Mouse (Mus musculus): Measurements from ENCODE around the gene Ip6k1. TPM values are rescaled to one million over a fixed set of nuclear protein-coding genes. Genes with fewer than 3 reads are reported as not detected.

The Ip6k1 gene
- polyA plus RNA-seq, 2 experiments = 13.3 to 30.9 TPM

DNA sequence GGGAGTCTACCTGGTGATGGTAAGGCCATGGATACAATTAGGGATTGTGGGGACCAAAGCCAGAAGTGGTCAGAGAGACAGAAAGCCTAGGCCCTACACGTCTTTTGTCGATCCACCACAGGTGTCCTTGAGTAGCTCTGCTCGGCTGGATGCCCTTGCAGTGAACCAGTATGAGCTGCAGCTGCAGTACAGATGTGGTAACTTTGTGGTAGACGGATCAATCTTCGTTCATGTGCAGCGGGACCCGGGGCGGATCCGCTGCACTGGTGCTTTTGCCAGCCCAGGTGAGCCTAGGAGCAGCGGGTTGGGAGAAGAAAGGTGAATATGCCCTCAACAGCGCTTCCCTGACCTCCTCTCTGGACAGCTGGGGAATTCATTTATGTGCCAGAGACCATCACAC, 9.3 kb upstream of the Ip6k1 start:
- H3K27ac ChIP-seq = no peak overlapping the region
- H3K36me3 ChIP-seq (replicated peaks; ENCODE audit: control insufficient read depth, insufficient read depth, low read depth) = no peaks in the 10 kb centered on the region
- H3K27me3 ChIP-seq (ENCODE audit: control insufficient read depth, insufficient read depth, low read length) = no peaks in the 10 kb centered on the region
- H3K4me1 ChIP-seq (replicated peaks; ENCODE audit: control insufficient read depth in 2 of 2, insufficient read depth in 2 of 2, low read length in 1 of 2) = peaks cover 0 to 3% of the 10 kb centered on the region in 2 experiments; a peak in 1 of 4 replicates
- 78% methylated on average over 11 of the region's 11 CpGs for WGBS (ENCODE audit: insufficient replicate concordance)
- no peak overlapping the region for H3K4me2 ChIP-seq (ENCODE audit: low read depth)
- H3K9ac ChIP-seq (replicated peaks) = no peak overlapping the region
- no peak for ATAC-seq (ENCODE audit: insufficient read depth)
- H3K9me3 ChIP-seq (ENCODE audit: control insufficient read depth, low read length) = no peaks in the 10 kb centered on the region
- DNase-seq (ENCODE audit: low read depth in 3 of 3, low spot score in 3 of 3) = no peak
- TF ChIP-seq CTCF (IDR thresholded peaks at IDR 0.05; ENCODE audit: low read depth) (no peak), EP300 (IDR thresholded peaks at IDR 0.05; ENCODE audit: low read depth) (no peak)
- H3K4me3 ChIP-seq (ENCODE audit: insufficient read depth in 1 of 2, low read depth in 2 of 2, low read length in 2 of 2) = no peak overlapping the region

DNA sequence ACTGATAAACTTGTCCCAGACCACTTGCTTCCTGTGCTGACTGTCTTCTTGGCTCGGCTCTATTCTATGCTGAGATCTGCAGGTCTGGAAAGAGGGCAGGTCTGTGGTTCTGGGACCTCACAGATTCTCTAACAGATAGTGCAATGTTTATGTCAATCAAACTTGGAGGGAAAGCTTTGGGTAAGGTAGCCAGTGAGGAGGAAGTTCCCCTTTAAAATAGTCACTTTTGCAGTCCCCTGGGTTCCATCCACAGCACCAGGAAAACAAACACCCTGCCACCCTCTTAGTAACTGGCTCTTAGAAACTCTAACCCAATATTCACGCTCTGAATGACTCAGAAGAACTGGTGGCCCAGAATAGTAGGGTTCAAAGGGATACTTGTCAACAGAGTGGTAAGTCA, 7.8 kb upstream of the Ip6k1 start:
- 14% methylated on average over 2 of the region's 2 CpGs for WGBS (ENCODE audit: insufficient replicate concordance)

DNA sequence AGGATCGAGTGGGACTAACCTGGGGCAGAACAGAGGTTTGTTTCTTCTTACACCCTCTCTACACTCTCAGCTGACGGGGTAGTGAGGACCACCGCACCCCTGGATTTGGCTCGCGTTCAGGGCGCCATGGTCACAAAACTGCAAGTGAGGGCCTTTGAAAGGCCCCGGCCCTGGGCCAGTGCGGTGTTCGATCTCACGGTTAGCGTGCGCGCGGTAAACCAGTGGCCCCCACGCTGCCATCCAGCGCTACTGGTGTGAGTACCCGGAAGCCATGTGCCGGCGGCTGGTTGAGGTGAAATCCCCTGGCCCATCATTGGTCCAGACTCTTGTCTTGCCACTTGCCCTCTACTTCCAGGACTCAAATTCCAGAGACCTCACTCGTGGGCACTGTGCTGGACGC, 6.8 kb upstream of the Ip6k1 start:
- H3K36me3 ChIP-seq (replicated peaks; ENCODE audit: control insufficient read depth, insufficient read depth, low read depth) = no peaks in the 10 kb centered on the region
- no peak overlapping the region for H3K4me3 ChIP-seq (ENCODE audit: insufficient read depth in 1 of 2, low read depth in 2 of 2, low read length in 2 of 2)
- no peak overlapping the region for H3K4me2 ChIP-seq (ENCODE audit: low read depth)
- no peak for ATAC-seq (ENCODE audit: insufficient read depth)
- H3K4me1 ChIP-seq (replicated peaks; ENCODE audit: control insufficient read depth in 2 of 2, insufficient read depth in 2 of 2, low read length in 1 of 2) = no peaks in the 10 kb centered on the region
- no peaks in the 10 kb centered on the region for H3K27me3 ChIP-seq (ENCODE audit: control insufficient read depth, insufficient read depth, low read length)
- H3K9ac ChIP-seq (replicated peaks) = no peak overlapping the region
- H3K27ac ChIP-seq = no peak overlapping the region
- H3K9me3 ChIP-seq (ENCODE audit: control insufficient read depth, low read length) = no peaks in the 10 kb centered on the region
- 87% methylated on average over 21 of the region's 21 CpGs for WGBS (ENCODE audit: insufficient replicate concordance)
- TF ChIP-seq CTCF (IDR thresholded peaks at IDR 0.05; ENCODE audit: low read depth) (no peak), EP300 (IDR thresholded peaks at IDR 0.05; ENCODE audit: low read depth) (no peak)
- no peak for DNase-seq (ENCODE audit: low read depth in 3 of 3, low spot score in 3 of 3)

More for the DNA sequence above, 7.8 kb upstream of the Ip6k1 start:
- DNase-seq (ENCODE audit: low read depth in 3 of 3, low spot score in 3 of 3) = no peak
- TF ChIP-seq CTCF (IDR thresholded peaks at IDR 0.05; ENCODE audit: low read depth) (no peak), EP300 (IDR thresholded peaks at IDR 0.05; ENCODE audit: low read depth) (no peak)
- Histone ChIP-seq H3K4me2 (ENCODE audit: low read depth) (no peak overlapping the region), H3K27ac (no peak overlapping the region), H3K4me3 (ENCODE audit: insufficient read depth in 1 of 2, low read depth in 2 of 2, low read length in 2 of 2) (no peak overlapping the region), H3K27me3 (ENCODE audit: control insufficient read depth, insufficient read depth, low read length) (no peaks in the 10 kb centered on the region), H3K36me3 (replicated peaks; ENCODE audit: control insufficient read depth, insufficient read depth, low read depth) (no peaks in the 10 kb centered on the region), H3K4me1 (replicated peaks; ENCODE audit: control insufficient read depth in 2 of 2, insufficient read depth in 2 of 2, low read length in 1 of 2) (peaks cover 0 to 3% of the 10 kb centered on the region in 2 experiments; a peak in 1 of 4 replicates), H3K9me3 (ENCODE audit: control insufficient read depth, low read length) (no peaks in the 10 kb centered on the region), H3K9ac (replicated peaks) (no peak overlapping the region)
- no peak for ATAC-seq (ENCODE audit: insufficient read depth)

DNA sequence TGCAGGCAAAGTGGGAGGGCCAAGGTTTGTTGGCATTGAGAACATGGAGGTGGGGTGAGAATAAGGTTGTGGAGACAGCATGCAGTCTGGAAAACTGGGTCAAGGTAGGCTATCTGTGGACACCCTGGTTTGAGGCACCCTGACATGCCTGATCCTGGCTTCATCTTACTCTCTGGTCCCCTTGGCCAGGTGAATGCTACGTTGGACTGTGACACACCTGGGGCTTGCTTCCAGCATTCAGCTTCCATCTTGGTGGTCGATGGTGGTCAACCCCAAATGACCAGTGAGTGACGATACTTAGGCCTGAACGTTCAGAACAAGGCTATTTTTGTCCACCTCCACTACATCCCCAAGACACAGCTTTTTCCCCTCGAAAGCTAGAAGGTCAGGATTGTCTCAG, 6.3 kb upstream of the Ip6k1 start, which contains the start of gene Gm20662:
Gm20662 (plus strand) TSS at position 301 of the 400 bp plus-strand sequence.
- TF ChIP-seq CTCF (IDR thresholded peaks at IDR 0.05; ENCODE audit: low read depth) (no peak), EP300 (IDR thresholded peaks at IDR 0.05; ENCODE audit: low read depth) (no peak)
- Histone ChIP-seq H3K27me3 (ENCODE audit: control insufficient read depth, insufficient read depth, low read length) (no peaks in the 10 kb centered on the region), H3K9ac (replicated peaks) (no peak within 1 kb of the TSS), H3K36me3 (replicated peaks; ENCODE audit: control insufficient read depth, insufficient read depth, low read depth) (no peaks in the 10 kb centered on the region), H3K4me1 (replicated peaks; ENCODE audit: control insufficient read depth in 2 of 2, insufficient read depth in 2 of 2, low read length in 1 of 2) (no peaks in the 10 kb centered on the region), H3K9me3 (ENCODE audit: control insufficient read depth, low read length) (no peaks in the 10 kb centered on the region), H3K4me3 (ENCODE audit: insufficient read depth in 1 of 2, low read depth in 2 of 2, low read length in 2 of 2) (no peak within 1 kb of the TSS), H3K4me2 (ENCODE audit: low read depth) (no peak within 1 kb of the TSS), H3K27ac (no peak within 1 kb of the TSS)
- DNase-seq (ENCODE audit: low read depth in 3 of 3, low spot score in 3 of 3) (no peak), ATAC-seq (ENCODE audit: insufficient read depth) (no peak)
- 69% methylated on average over 5 of the region's 5 CpGs for WGBS (ENCODE audit: insufficient replicate concordance)

DNA sequence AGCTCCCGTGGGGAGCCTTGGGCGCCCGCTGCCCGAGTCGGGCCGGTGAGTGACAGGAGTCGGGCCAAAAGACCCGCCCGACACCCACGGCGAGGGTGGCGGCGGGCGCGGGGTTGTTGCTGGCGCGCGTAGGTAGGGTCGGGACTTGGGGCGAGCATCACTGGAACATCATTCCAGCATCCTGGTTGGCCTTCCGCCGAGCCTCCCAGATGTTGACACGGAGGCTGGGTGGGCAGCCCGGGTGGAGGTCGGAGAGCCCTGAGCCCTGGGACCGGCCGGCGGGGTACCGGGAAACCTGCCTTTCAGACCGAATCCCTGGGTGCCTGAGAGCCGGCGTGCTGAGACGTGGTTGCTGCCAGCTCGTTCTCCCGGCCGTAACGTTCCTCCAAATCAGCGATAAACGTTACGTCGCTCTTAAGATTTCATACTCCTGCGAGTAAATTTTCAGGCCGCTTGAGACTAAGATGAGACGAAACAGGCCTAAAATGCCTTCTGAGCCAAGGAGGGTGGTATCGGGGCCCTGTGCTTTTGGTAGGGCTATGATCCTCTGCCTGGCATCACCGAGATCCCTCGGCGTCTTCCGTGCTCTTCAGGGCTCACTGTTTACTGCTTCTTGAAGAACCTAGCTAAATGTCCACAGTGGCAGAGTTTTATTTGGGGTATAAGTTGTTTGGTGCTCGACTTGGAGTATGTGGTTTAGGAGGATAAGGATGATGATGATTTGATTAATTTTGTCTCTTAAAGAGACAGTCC, 653 bp downstream of the Ip6k1 start:
- Histone ChIP-seq H3K27ac (peak overlapping the region; percentile 89), H3K9ac (replicated peaks) (peak overlapping the region; percentile 99), H3K36me3 (replicated peaks; ENCODE audit: control insufficient read depth, insufficient read depth, low read depth) (peaks cover 8% of the 10 kb centered on the region), H3K4me3 (ENCODE audit: insufficient read depth in 1 of 2, low read depth in 2 of 2, low read length in 2 of 2) (peak overlapping the region; percentile 92 to 95), H3K4me2 (ENCODE audit: low read depth) (peak overlapping the region; percentile 80), H3K27me3 (ENCODE audit: control insufficient read depth, insufficient read depth, low read length) (no peaks in the 10 kb centered on the region), H3K9me3 (ENCODE audit: control insufficient read depth, low read length) (no peaks in the 10 kb centered on the region), H3K4me1 (replicated peaks; ENCODE audit: control insufficient read depth in 2 of 2, insufficient read depth in 2 of 2, low read length in 1 of 2) (peaks cover 21% of the 10 kb centered on the region in 2 experiments)
- TF ChIP-seq EP300 (IDR thresholded peaks at IDR 0.05; ENCODE audit: low read depth) (no peak), CTCF (IDR thresholded peaks at IDR 0.05; ENCODE audit: low read depth) (no peak)
- DNase-seq (ENCODE audit: low read depth in 3 of 3, low spot score in 3 of 3) = no peak
- ATAC-seq (ENCODE audit: insufficient read depth) = peak; percentile 60
- WGBS (ENCODE audit: insufficient replicate concordance) = under 1% methylated on average over 50 of the region's 50 CpGs

Data from liver, embryonic 14.5 days (tissue).